Mouse (Mus musculus) small intestine, adult 2 months (tissue): ENCODE measurements around the gene Myzap. TPM values are rescaled to one million over a fixed set of nuclear protein-coding genes. Genes with fewer than 3 reads are reported as not detected.

Experiments
- H3K27ac ChIP-seq: fragments of 200-500 bp; 2 replicates; pipeline ENCODE4 v1.5.1; 2012; ENCODE audit warnings: low read depth, low read length, control low read depth, inconsistent platforms; ENCODE audit not compliant: insufficient read depth
- H3K27me3 ChIP-seq: fragments of 200-500 bp; 2 replicates; pipeline ENCODE4 v1.6.1; 2012; ENCODE audit warnings: mild to moderate bottlenecking, moderate library complexity, low read length, inconsistent platforms; ENCODE audit not compliant: control insufficient read depth, insufficient read depth
- H3K36me3 ChIP-seq: fragments of 200-500 bp; 2 replicates; pipeline ENCODE4 v1.6.1; 2012; ENCODE audit warnings: mild to moderate bottlenecking, low read length, control low read depth, inconsistent platforms; ENCODE audit not compliant: control insufficient read depth, insufficient read depth
- H3K4me1 ChIP-seq: fragments of 200-500 bp; 2 replicates; pipeline ENCODE4 v1.6.1; 2012; ENCODE audit warnings: low read length, inconsistent platforms, mixed read lengths; ENCODE audit not compliant: control insufficient read depth, insufficient read depth, insufficient read length
- H3K4me3 ChIP-seq: fragments of 200-500 bp; 2 replicates; pipeline ENCODE4 v1.5.1; 2012; ENCODE audit warnings: low read depth, mild to moderate bottlenecking, control low read depth, inconsistent platforms, low read length, moderate library complexity
- CTCF ChIP-seq: fragments of 200-500 bp; IDR thresholded peaks from 2 replicates; pipeline ENCODE4 v1.5.1; 2012; ENCODE audit warnings: low read depth, mild to moderate bottlenecking, control low read depth, inconsistent platforms, low read length, moderate library complexity, mixed read lengths; ENCODE audit not compliant: insufficient replicate concordance, insufficient read length; ENCODE audit errors: extremely low read depth
- POLR2A ChIP-seq: fragments of 200-500 bp; IDR thresholded peaks from 2 replicates; pipeline ENCODE4 v1.6.1; 2012; ENCODE audit warnings: low read depth, mild to moderate bottlenecking, control low read depth, inconsistent platforms, low read length, moderate library complexity
- WGBS: fragments of 180-500 bp; shearing (Covaris S2); methylation state at CpG from one replicate; pipeline ENCODE4 v1.1.7; 2018; 5-methylcytosine and 5-hydroxymethylcytosine counted together
- polyA plus RNA-seq: library from polyadenylated mRNA; depleted of rRNA; stranded (reverse); fragments of >200 nt; gene quantifications from 2 replicates; pipeline ENCODE4 v1.2.3, GENCODE M21; 2012; rRNA removed

Gene Myzap
- 3.5 and 14.2 TPM in 2 replicates for polyA plus RNA-seq

- peak; percentile 93 for TF ChIP-seq POLR2A
- no peak for TF ChIP-seq CTCF
- peaks cover 35% of the 10 kb centered on the region for H3K4me1 ChIP-seq
- no peaks in the 10 kb centered on the region for H3K36me3 ChIP-seq
- peak within 1 kb of the TSS; percentile 82 for H3K4me3 ChIP-seq
- H3K27me3 ChIP-seq, result no peaks in the 10 kb centered on the region
- 3% methylated on average over 29 of the region's 29 CpGs for WGBS
- H3K27ac ChIP-seq, result peak within 1 kb of the TSS; percentile 79
Observed at GRCm38 (mm10) chr9:71591938-71592548, at the start of gene Myzap. TSS of gene Myzap (minus strand) at chr9:71592360.

- H3K36me3 ChIP-seq, result no peaks in the 10 kb centered on the region
- H3K4me1 ChIP-seq, result no peaks in the 10 kb centered on the region
- H3K27me3 ChIP-seq, result no peaks in the 10 kb centered on the region
- H3K27ac ChIP-seq, result no peak overlapping the region
- H3K4me3 ChIP-seq, result no peak overlapping the region
- TF ChIP-seq CTCF (no peak), POLR2A (no peak)
- 87% methylated on average over 4 of the region's 4 CpGs for WGBS
Observed at GRCm38 (mm10) chr9:71640361-71640927, 48.3 kb upstream of the Myzap start.

GRCm38 (mm10) chr9:71638198-71638597, 46.0 kb upstream of the Myzap start:
- Histone ChIP-seq H3K27ac (no peak overlapping the region), H3K4me1 (no peaks in the 10 kb centered on the region), H3K27me3 (no peaks in the 10 kb centered on the region), H3K36me3 (no peaks in the 10 kb centered on the region), H3K4me3 (no peak overlapping the region)
- WGBS, result 86% methylated on average over 11 of the region's 11 CpGs
- TF ChIP-seq POLR2A (no peak), CTCF (no peak)

GRCm38 (mm10) chr9:71636854-71637253, 44.7 kb upstream of the Myzap start:
- Histone ChIP-seq H3K4me1 (no peaks in the 10 kb centered on the region), H3K36me3 (no peaks in the 10 kb centered on the region), H3K27me3 (no peaks in the 10 kb centered on the region), H3K27ac (no peak overlapping the region), H3K4me3 (no peak overlapping the region)
- 92% methylated on average over 1 of the region's 1 CpGs for WGBS
- TF ChIP-seq CTCF (no peak), POLR2A (no peak)

GRCm38 (mm10) chr9:71635627-71636026, 43.5 kb upstream of the Myzap start:
- no peak overlapping the region for H3K27ac ChIP-seq
- 48% methylated on average over 1 of the region's 1 CpGs for WGBS

GRCm38 (mm10) chr9:71634916-71635315, 42.8 kb upstream of the Myzap start:
- H3K27ac ChIP-seq, result no peak overlapping the region
- no peak overlapping the region for H3K4me3 ChIP-seq
- no peaks in the 10 kb centered on the region for H3K27me3 ChIP-seq
- H3K4me1 ChIP-seq, result no peaks in the 10 kb centered on the region
- no peaks in the 10 kb centered on the region for H3K36me3 ChIP-seq
- TF ChIP-seq POLR2A (no peak), CTCF (no peak)
- WGBS, result 84% methylated on average over 2 of the region's 2 CpGs

More at GRCm38 (mm10) chr9:71635627-71636026, 43.5 kb upstream of the Myzap start:
- TF ChIP-seq CTCF, result no peak
- TF ChIP-seq POLR2A, result no peak
- Histone ChIP-seq H3K4me3 (no peak overlapping the region), H3K4me1 (no peaks in the 10 kb centered on the region), H3K36me3 (no peaks in the 10 kb centered on the region), H3K27me3 (no peaks in the 10 kb centered on the region)

- no peak overlapping the region for H3K4me3 ChIP-seq
- no peaks in the 10 kb centered on the region for H3K27me3 ChIP-seq
- H3K36me3 ChIP-seq, result no peaks in the 10 kb centered on the region
- H3K4me1 ChIP-seq, result no peaks in the 10 kb centered on the region
- 59% methylated on average over 6 of the region's 6 CpGs for WGBS
- TF ChIP-seq CTCF, result no peak
- no peak for TF ChIP-seq POLR2A
- no peak overlapping the region for H3K27ac ChIP-seq
Observed at GRCm38 (mm10) chr9:71628921-71629320, 36.8 kb upstream of the Myzap start.
